ENCODE assay signal across 13 mouse cellular contexts in genomic region chr19:55037406-55037805, GRCm38 (mm10).
DNase-seq lines count a peak whose midpoint lies in the region; ATAC-seq lines count a peak whose summit lies in the region.
"Had no signal": no experiment of that assay in that cellular context is flagged by ENCODE, and none has a peak within 500 bp of the region (broad histone marks: within the 10 kb centered on the region; RNA-seq: fewer than 3 reads in every experiment).

No protein-coding gene starts in this region.

- intact Hi-C loops in left cerebral cortex, postnatal 4 days (cut with DNase I): no loop called here
- intact Hi-C loops in left cerebral cortex, postnatal 25 days (cut with DNase I): loop anchor here (10.0 kb wide), 1 partner anchor 673 kb away; no protein-coding TSS in a partner anchor

- no peak for ATAC-seq in cerebellum, adult (ENCODE audit: insufficient number of reproducible peaks, low FRiP score, low TSS enrichment)
- ATAC-seq: forebrain, embryonic 14.5 days; forebrain, embryonic 16.5 days had no signal

- DNase-seq in cerebellum, postnatal 14 days: peak; percentile 51 to 66
- DNase-seq in left cerebral cortex, postnatal 4 days: peak; percentile 35
- DNase-seq in left cerebral cortex, postnatal 25 days (ENCODE audit: low spot score in 2 of 2): no peak
- DNase-seq: adrenal gland, adult 2 months; adrenal gland, postnatal 10 days; adrenal gland, postnatal 25 days; cerebellum, adult 11-12 months; cerebellum, adult 2 months; cerebellum, adult 9-10 months; embryo, embryonic 11 days had no signal

Comparison
In these comparisons a context has a peak if more than half of its experiments do, and no peak if none do; other contexts are left out.
1. DNase-seq: peak in cerebellum, postnatal 14 days (2 of 2) and left cerebral cortex, postnatal 4 days (single experiment); none in left cerebral cortex, postnatal 25 days (0 of 2).